10 mouse cellular contexts compared by ENCODE assay signal in genomic region chr5:103838550-103839264, GRCm38 (mm10).
DNase-seq lines count a peak whose midpoint lies in the region; ATAC-seq and TF ChIP-seq lines count a peak whose summit lies in the region.
"Had no signal": no experiment of that assay in that cellular context is flagged by ENCODE, and none has a peak within 500 bp of the region (broad histone marks: within the 10 kb centered on the region; RNA-seq: fewer than 3 reads in every experiment).

No protein-coding gene starts in this region.

- no peak overlapping the region for H3K9ac ChIP-seq in hindbrain, embryonic 16.5 days (ENCODE audit: low read depth, low read length)
- no peak overlapping the region for H3K9ac ChIP-seq in hindbrain, embryonic 13.5 days
- no peak overlapping the region for H3K9ac ChIP-seq in lung, embryonic 15.5 days
- H3K9ac ChIP-seq: midbrain, embryonic 12.5 days had no signal

- peak; percentile 79 to 89 for DNase-seq in adrenal gland, postnatal 36 days
- no peak for DNase-seq in layer of hippocampus, postnatal 14 days (ENCODE audit: low spot score in 2 of 2)
- DNase-seq in right cerebral cortex, postnatal 25 days = no peak

- peak; percentile 41; the same call in 1 of the 2 replicates for ATAC-seq in hindbrain, embryonic 16.5 days
- no peak for ATAC-seq in hindbrain, embryonic 13.5 days (ENCODE audit: low FRiP score)
- no peak for ATAC-seq in lung, embryonic 15.5 days (ENCODE audit: borderline replicate concordance, extremely low read depth, low FRiP score, low TSS enrichment)
- ATAC-seq in frontal cortex, adult (ENCODE audit: low TSS enrichment) = no peak

- H3K36me3 ChIP-seq in hindbrain, embryonic 16.5 days (ENCODE audit: control insufficient read depth, insufficient read depth, low read length) = peaks cover 3% of the 10 kb centered on the region; the same call in 1 of the 2 replicates
- peaks cover 13% of the 10 kb centered on the region; the same call in 1 of the 2 replicates for H3K36me3 ChIP-seq in hindbrain, embryonic 13.5 days
- H3K36me3 ChIP-seq in E14TG2a.4 (ENCODE audit: insufficient read depth, low read length) = peaks cover 98% of the 10 kb centered on the region
- peaks cover 21% of the 10 kb centered on the region for H3K36me3 ChIP-seq in lung, embryonic 15.5 days

- 91% methylated on average over 15 of the region's 15 CpGs for WGBS in hindbrain, embryonic 16.5 days
- 95% methylated on average over 15 of the region's 15 CpGs for WGBS in hindbrain, embryonic 13.5 days
- WGBS in lung, embryonic 15.5 days = 79% methylated on average over 15 of the region's 15 CpGs

- H3K4me1 ChIP-seq in hindbrain, embryonic 16.5 days (ENCODE audit: control insufficient read depth, insufficient read depth, low read depth, low read length) = no peaks in the 10 kb centered on the region; the same call in 1 of the 2 replicates
- peaks cover 12% of the 10 kb centered on the region; the same call in 1 of the 2 replicates for H3K4me1 ChIP-seq in hindbrain, embryonic 13.5 days (replicated peaks)
- H3K4me1 ChIP-seq in E14TG2a.4 (replicated peaks; ENCODE audit: low read depth, low read length) = peaks cover 73% of the 10 kb centered on the region
- H3K4me1 ChIP-seq in lung, embryonic 15.5 days = peaks cover 14% of the 10 kb centered on the region
- H3K4me1 ChIP-seq: midbrain, embryonic 12.5 days had no signal

- no peaks in the 10 kb centered on the region for H3K27me3 ChIP-seq in hindbrain, embryonic 16.5 days (replicated peaks; ENCODE audit: control insufficient read depth, insufficient read depth, low read length)
- H3K27me3 ChIP-seq in hindbrain, embryonic 13.5 days = no peaks in the 10 kb centered on the region
- H3K27me3 ChIP-seq in E14TG2a.4 (ENCODE audit: insufficient read depth, low read length) = no peaks in the 10 kb centered on the region
- no peaks in the 10 kb centered on the region for H3K27me3 ChIP-seq in lung, embryonic 15.5 days
- H3K27me3 ChIP-seq: midbrain, embryonic 12.5 days had no signal

- no peak overlapping the region for H3K4me3 ChIP-seq in hindbrain, embryonic 16.5 days (ENCODE audit: low read length)
- no peak overlapping the region for H3K4me3 ChIP-seq in hindbrain, embryonic 13.5 days
- H3K4me3 ChIP-seq in E14TG2a.4 (replicated peaks; ENCODE audit: low read length) = peak overlapping the region; percentile 39; the same call in 1 of the 2 replicates
- H3K4me3 ChIP-seq in lung, embryonic 15.5 days = no peak overlapping the region
- H3K4me3 ChIP-seq: heart, adult 2 months; midbrain, embryonic 12.5 days had no signal

- no peak for TF ChIP-seq CTCF in E14TG2a.4 (conservative IDR thresholded peaks at IDR 0.05; ENCODE audit: low read length)

- no peak overlapping the region for H3K27ac ChIP-seq in hindbrain, embryonic 16.5 days (ENCODE audit: low read depth, low read length)
- no peak overlapping the region for H3K27ac ChIP-seq in hindbrain, embryonic 13.5 days
- 0 out of 2 replicates have a peak overlapping the region, but pooled peaks have one; percentile 15 for H3K27ac ChIP-seq in lung, embryonic 15.5 days
- H3K27ac ChIP-seq: heart, adult 2 months; midbrain, embryonic 12.5 days had no signal

- H3K9me3 ChIP-seq in hindbrain, embryonic 16.5 days (ENCODE audit: control insufficient read depth, low read length) = no peaks in the 10 kb centered on the region
- H3K9me3 ChIP-seq in hindbrain, embryonic 13.5 days = no peaks in the 10 kb centered on the region
- H3K9me3 ChIP-seq in E14TG2a.4 (ENCODE audit: low read length) = no peaks in the 10 kb centered on the region
- no peaks in the 10 kb centered on the region for H3K9me3 ChIP-seq in lung, embryonic 15.5 days
- H3K9me3 ChIP-seq: midbrain, embryonic 12.5 days had no signal

- no peak overlapping the region for H3K4me2 ChIP-seq in hindbrain, embryonic 16.5 days (ENCODE audit: low read length)
- no peak overlapping the region for H3K4me2 ChIP-seq in hindbrain, embryonic 13.5 days
- H3K4me2 ChIP-seq in lung, embryonic 15.5 days = no peak overlapping the region
- H3K4me2 ChIP-seq: midbrain, embryonic 12.5 days had no signal

Comparison
In these comparisons a context has a peak if more than half of its experiments do, and no peak if none do; other contexts are left out.
1. DNase-seq: peak in adrenal gland, postnatal 36 days (2 of 2); none in layer of hippocampus, postnatal 14 days (0 of 2) and right cerebral cortex, postnatal 25 days (single experiment).